Mouse (Mus musculus): ENCODE measurements at regions not wholly inside any gene's neighbourhood (a gene's known extent, or its start where the extent isn't known, plus 50 kb on each side); places are given as distances from the start of the nearest gene placed in this dataset.

- DNase-seq (ENCODE audit: low spot score) = no peak
Measured at GRCm38 (mm10) chr1:52305679-52306632, 72.9 kb upstream of the Gls start.

- peak; percentile 87 for DNase-seq (ENCODE audit: low spot score)
Measured at GRCm38 (mm10) chr1:52302557-52302956, 69.5 kb upstream of the Gls start.

- peak; percentile 55 for DNase-seq (ENCODE audit: low spot score)
Measured at GRCm38 (mm10) chr1:52301266-52301665, 68.2 kb upstream of the Gls start.

GRCm38 (mm10) chr1:52299559-52299958, 66.5 kb upstream of the Gls start:
- DNase-seq (ENCODE audit: low spot score) = no peak

GRCm38 (mm10) chr1:52298336-52298735, 65.3 kb upstream of the Gls start:
- no peak for DNase-seq (ENCODE audit: low spot score)

GRCm38 (mm10) chr1:52296178-52296577, 63.1 kb upstream of the Gls start:
- no peak for DNase-seq (ENCODE audit: low spot score)

- DNase-seq (ENCODE audit: low spot score) = no peak
Measured at GRCm38 (mm10) chr1:52294521-52294920, 61.5 kb upstream of the Gls start.

GRCm38 (mm10) chr1:52293393-52294099, 60.5 kb upstream of the Gls start:
- no peak for DNase-seq (ENCODE audit: low spot score)

Measured in embryo, embryonic 10.5 days (tissue).